Mouse (Mus musculus): ENCODE data around the gene Hspg2.

Hspg2 gene

DNA sequence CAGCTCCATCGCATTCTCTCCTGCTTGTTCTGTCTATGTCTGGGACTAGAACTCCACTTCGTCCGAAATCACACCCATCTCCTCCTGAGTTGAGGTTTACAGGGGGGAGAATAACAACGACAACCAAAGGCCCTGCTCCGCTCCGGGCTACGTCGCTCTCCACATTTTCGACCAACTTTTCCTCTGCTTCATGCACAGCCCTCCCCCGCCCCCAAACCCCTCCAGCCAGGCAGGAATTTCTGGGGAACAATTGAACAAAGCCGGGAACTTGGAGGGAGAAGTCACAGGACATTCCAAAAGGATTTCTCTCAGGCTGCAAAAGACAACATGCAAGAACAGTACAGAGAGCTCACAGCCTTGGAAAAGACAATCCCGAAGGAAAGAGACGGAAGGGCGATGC lies 7.9 kb upstream of the Hspg2 start:
- DNase-seq (ENCODE audit: low read depth in 2 of 2, low spot score in 2 of 2): no peak

DNA sequence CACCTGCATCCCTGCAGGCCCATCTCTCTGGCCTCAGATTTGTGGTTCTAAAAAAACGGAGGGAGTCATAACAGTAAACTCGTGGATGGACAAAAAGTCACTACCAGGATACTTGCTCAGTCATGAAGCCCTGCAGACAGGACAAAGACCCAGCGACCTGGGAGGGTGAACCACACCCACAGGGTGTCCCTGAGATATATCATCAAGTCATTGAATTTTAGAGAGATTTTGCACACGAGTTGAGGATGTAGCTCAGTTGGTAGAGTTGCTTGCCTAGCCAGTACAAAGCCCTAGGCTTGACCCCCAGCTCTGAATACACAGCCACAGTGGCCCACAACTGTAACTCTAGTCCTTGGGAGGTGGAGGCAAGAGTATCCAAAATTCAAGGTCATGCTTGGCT lies 7.4 kb upstream of the Hspg2 start:
- DNase-seq (ENCODE audit: low read depth in 2 of 2, low spot score in 2 of 2): no peak

DNA sequence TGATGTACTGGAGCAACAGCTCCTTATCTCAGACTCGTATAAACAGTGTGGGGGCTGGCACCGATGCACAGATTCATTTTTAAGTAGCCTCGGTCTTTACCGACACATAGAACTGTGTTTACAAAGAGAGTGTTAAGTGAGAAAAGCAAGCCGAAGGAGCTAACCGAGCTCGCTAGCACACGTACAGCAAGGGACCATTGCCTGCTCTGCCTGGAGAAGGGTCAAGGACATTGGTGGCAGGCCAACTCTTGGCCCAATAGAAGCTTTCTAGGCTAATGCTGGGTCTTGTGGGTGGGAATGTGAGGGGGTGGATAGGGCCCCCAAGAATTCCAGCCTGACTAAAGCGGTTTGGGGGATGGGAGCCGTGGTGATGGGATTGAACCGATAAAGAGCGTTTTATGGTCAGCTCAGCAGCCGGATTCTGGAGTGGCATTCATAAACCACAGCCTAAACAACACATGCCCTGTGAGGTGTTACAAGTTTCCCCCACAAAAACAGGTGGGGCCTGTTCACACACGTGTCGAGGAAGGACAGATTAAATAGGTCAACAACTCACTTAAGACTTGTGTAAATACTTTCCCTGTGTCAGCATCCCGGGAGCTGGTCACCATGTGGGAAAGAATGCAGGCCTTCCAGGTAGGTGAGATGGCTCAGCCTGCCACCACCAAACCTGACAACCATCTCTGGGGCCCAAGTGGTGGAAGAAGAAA lies 6.4 kb upstream of the Hspg2 start:
- no peak for DNase-seq (ENCODE audit: low read depth in 2 of 2, low spot score in 2 of 2)

DNA sequence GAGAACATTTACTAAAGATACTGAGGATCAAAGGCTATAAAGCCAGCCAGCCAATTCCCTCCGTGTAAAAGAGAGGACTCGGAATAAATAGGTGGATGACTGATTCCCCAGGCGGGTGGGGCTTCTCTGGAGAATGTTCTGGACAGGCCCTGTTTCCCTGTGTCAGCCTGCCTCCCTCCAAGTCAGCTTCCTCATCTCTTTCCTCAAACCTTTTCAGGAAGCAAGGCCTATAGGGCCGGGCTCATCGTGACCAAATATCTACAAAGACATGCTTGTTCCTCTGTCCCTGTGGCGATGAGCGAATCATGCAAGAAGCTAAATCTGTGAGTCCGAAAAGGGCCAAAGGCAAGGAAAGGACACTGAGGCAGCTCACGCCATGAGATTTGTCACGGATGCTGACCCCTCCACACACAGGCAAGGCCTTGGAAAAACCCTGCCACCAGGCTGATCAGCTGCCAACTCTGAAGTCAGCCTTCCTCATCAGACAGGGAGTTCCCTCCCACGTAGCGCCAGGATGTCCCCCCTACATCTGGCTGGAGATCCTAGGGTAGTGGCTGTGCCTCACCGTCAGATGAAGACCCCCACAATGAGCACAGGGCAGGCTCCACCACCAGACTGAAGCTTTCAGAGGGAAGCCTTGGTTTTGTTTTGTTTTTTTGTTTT lies 3.3 kb upstream of the Hspg2 start:
- DNase-seq (ENCODE audit: low read depth in 2 of 2, low spot score in 2 of 2): no peak

DNA sequence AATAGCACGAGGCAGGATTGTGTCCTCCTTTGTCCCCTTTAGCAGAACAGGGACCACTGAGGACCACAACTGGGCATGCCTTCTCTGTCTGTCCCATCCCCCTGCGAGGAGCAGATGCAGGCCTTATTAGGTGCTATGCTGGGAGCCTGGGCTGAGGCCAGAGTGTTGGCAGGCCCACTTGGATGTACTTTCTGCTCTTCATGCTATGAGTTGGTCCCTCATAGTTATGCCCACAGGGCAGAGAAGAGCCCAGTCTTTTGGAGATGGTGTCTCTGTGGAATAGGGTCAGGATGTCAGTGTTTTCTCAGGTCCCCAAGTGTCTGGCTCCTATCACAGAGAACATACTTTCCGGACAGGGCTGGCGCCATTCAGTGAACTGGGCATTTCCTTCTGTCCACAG lies 1.6 kb upstream of the Hspg2 start:
- DNase-seq (ENCODE audit: low read depth in 2 of 2, low spot score in 2 of 2): no peak

DNA sequence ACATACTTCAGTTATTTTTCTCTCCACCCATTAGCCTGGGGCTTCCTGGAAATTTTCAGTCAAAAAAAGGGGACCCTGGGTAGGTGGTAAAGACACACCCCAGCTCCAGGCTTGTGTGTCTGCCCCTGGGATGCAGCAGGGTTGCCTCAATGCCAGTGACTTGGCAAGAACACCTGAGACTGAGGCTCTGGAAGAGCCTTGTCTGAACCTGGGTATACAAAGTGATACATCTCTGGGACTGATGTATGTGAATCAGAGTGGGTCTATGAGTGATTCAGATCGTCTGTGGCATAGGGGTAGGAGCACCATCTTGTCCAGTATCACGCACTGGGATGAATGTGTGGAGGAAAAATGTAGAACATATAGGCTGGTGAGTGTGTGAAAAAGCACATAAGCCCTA lies 1.0 kb upstream of the Hspg2 start:
- no peak for DNase-seq (ENCODE audit: low read depth in 2 of 2, low spot score in 2 of 2)

DNA sequence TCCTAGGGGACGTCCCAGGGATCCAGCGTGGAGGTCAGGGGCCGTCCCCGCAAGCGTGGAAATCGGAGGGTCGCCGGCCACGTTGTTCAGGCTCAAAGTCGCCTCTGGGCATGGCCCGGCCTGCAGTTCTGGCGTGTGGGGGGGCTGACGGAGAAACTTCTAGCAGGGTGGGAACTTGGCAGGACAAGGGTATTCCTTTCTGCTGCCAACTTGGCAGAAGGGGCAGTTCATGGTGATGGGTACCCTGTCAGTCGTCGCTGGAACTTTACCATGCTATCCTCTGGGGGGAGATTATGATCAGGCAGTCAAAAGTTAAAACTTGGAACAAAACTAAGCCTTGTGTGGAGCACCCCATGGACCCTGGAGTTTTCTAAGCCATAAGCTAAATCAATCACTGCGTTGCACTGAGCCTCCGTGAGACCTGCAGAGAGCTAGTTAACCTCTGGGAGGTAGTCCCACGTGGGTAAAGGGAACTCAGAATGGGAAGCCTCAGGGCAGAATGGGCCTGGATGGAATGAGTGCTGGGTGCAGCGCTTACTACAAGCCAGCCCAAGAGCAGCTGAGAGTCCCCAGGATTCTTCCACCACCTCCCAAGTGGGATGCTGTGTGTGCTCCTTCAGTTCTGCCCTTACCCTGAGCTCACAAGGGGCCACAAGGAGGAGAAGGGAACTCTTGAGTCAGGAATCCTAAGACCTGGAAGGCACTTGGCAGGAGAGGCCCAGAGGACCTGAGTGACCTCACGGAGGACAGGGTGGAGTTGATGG lies 694 bp downstream of the Hspg2 start:
- DNase-seq (ENCODE audit: low read depth in 2 of 2, low spot score in 2 of 2): no peak

DNA sequence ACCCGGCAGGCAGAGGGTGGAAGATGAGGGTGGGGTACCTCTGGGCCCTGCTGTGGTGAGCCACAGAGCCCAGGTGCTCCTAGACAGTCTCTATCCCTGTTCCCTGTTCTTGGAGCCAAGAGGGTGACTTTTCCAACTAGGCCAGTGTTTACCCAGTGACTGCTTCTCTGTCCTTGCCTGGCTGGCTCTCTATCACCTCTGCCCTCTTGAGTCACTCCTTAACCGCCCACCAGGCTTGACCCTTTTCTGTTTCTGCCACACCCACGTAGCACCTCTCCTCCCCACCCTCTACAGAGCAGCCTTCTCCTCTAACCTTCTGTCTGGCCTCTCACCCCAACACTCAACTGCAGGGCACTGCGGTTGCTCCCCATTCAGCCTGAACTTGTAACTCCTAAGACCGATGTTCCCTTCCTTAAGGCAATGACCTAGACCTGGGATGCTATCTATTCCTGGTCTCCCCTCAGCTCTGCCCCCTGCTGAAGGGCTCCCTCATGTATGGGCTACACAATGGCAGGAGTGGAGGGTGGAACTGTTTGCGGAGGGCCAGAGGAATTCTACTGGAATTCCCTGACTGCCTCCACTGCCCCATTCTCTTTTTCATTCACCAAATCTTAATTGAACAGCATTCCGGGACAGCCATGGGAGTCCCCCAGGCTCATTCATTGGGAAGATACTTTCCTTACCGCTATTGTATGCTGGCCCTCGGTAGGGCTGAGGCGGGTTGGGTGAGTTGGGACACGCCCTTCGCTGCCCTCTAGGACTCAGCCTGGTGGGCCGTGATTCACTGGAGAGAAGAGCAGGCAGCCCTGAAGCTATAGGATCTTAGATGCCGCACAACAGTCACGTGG lies 1.5 kb downstream of the Hspg2 start:
- no peak for DNase-seq (ENCODE audit: low read depth in 2 of 2, low spot score in 2 of 2)

DNA sequence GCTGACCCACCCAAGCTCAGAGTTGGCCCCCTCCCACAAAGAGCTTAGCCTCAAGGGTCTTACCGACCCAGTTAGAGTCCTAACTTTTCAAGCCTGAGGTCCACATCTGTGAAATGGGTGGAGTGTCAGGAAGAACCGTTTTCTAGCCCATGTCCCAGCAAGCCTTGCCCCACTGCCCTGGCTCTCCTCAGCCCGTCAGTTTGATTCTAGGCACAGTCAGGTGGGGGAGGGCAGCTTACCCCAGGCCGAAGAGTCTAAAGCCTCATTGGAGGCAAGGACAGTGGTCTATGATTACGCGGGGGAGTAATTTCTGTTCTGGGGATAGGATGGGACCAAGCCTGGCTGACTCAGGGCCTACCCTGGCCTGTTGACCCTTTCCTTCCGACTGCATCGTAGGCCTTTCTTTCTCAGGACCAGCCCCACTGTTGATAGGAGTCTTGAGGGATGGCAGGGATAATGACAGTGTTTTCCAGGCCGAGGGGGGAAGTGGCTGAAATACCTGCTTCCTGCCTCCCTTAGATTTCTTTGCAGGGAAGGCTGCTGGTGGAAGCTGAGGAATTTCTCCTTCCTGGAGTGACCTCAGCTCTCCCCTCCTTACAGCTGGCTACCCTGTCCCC lies 2.2 kb downstream of the Hspg2 start:
- no peak for DNase-seq (ENCODE audit: low read depth in 2 of 2, low spot score in 2 of 2)

DNA sequence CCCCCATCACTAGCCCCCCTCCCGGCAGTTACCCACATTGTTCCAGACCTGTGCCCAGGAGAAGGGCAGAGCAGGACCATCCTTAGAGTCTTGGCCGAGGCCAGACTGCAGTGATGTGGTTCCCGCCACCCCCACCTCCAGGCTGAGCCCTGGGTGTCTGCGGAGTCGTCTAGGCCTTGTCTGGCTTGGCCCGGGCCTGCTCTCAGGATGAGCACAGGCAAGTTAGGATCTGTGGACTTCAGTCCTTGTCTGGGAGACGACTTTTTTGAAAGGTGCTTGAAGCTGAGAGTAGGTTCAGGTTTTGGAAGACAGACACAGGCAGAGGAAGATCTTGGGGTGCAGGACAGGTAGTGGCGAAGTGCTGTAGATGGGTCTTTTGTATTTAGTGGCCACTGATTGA lies 2.8 kb downstream of the Hspg2 start:
- DNase-seq (ENCODE audit: low read depth in 2 of 2, low spot score in 2 of 2): no peak

DNA sequence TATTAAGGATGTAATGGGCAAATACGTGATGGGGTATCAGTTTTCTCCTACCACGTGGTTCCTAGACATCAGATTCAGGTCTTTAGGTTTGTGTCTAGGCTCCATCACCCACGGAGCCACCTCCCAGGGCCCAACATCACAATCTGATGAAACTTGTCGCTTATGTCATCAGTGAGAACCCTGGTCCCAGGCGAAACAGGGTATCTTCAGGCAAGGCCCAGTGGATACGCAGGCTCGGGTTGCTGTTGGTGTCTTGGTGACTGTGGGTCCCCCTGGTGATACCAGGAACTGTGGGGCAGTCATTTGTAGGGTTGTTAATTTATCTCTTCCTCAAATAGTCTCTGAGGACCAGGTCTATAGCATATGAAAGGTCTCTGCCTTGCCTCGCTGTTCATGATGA lies 4.7 kb downstream of the Hspg2 start:
- DNase-seq (ENCODE audit: low read depth in 2 of 2, low spot score in 2 of 2): no peak

DNA sequence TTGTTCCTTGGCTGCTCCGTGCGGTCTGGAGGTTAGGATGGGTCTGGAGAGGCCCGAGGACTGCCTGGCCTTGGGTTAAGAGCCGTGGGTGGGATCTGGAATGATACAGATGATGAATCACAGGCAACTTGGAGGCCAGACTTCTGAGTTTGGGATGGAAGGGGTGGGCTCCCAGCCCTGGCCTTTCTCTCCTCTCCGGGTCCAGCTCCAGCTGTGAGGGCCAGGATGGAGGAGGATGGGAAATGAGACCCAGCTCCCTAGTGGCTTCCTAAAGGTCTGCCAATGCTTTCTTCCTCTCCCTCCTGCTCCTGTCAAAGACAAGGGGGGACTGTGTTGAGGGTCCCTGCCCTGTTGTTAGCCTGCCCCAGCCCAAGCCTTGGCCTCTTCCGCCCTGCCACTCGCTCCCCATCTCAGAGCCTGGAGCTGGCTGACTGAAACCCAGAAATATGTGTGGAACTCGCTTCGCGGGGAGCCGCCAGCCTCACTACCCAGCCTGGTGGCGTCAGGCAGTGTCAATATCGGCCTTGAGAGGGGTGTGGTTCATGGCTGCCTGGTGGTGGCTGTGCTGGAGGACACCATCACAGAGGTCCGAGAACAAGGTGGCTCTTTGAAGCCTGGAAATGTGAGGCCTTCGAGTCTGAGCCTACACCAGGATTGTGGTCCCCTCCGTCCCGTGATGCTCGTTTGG lies 5.3 kb downstream of the Hspg2 start:
- no peak for DNase-seq (ENCODE audit: low read depth in 2 of 2, low spot score in 2 of 2)

DNA sequence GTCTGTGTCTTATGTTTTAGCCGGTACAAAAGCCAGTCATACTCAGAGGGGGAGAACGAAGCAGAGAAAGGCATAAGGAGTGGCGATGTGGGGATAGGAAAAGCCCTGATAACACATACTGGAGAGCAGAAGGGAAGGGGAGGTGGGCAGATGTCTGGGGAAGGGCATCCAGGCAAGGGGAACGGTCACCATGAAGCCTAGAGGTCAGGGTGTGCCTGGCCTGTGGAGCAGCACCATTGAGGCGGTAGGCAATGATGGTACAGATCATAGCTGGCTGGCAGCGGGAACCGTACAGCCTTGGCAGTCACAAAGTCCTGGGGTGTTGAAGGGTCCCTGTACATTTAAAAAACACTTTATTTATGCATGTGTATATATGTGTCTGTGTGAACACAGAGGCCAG lies 6.1 kb downstream of the Hspg2 start:
- no peak for DNase-seq (ENCODE audit: low read depth in 2 of 2, low spot score in 2 of 2)

DNA sequence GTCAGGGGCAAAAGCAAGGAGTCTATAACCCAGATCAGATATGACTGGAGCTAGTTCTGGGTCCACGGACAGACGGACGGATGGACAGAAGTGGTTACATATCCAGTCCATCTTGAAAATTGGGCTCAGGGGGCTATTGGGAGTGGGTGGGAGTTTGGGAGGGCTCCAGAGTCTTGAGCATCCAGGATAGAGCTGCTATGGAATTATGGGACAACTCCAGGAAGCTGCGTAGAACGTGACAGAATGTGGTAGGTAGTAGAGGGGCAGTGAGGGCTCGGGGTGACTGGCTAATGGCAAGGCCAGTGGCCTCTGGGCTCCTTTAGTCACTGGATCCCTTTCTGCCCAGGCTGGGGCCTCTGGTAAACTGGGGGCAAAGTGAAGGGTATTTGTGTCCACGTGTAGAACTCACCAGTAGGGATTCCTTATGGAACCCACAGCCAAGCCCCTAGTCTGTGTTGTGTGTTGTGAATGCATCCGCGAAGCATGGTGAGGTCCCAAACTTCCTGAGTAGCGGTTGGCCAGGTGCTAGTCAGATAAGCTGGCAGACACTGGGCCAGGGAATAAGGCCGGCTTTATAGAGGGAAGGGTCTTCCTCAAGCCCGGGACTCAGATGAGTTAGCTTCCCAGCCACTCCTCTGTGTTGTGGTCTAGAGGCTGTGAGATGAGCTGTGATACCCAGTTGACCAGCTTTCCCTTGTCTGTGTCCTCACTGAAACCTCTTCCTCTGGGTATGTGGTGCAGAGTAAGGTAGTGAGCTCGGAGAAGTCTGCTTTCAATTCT lies 6.9 kb downstream of the Hspg2 start:
- DNase-seq (ENCODE audit: low read depth in 2 of 2, low spot score in 2 of 2): no peak

DNA sequence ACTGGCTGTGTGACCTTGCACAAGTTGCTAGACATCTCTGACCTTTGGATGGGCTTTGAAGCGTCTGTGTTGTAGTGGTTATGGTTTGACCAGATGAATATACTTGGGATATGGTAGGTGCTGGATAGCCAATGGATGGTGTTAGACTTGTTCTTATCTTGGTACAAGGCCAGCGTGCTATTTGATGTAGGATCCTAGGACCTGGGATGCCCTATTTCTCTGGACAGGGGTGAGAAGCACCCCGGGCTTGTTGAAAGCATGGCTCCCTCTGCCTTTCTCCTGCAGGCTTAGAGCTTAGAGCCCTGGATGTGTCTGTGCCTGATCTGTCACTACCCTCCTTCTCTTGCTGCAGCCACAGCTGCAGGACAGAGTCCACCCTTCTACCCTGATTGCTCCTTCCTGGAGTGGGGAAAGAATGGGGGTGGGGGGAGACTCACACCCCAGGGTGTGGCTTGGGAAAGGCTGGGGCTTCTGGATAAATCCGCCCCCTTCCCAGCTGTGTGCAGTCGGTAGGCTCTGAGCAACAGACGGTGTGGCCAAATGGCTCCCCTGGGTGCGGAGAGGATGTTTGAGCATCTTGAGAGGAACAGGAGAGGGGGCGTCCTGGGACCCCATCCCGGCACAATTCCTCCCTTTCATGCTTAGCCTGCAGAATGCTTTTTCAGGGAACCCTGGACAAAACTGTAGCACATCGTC lies 7.6 kb downstream of the Hspg2 start:
- DNase-seq (ENCODE audit: low read depth in 2 of 2, low spot score in 2 of 2): no peak

DNA sequence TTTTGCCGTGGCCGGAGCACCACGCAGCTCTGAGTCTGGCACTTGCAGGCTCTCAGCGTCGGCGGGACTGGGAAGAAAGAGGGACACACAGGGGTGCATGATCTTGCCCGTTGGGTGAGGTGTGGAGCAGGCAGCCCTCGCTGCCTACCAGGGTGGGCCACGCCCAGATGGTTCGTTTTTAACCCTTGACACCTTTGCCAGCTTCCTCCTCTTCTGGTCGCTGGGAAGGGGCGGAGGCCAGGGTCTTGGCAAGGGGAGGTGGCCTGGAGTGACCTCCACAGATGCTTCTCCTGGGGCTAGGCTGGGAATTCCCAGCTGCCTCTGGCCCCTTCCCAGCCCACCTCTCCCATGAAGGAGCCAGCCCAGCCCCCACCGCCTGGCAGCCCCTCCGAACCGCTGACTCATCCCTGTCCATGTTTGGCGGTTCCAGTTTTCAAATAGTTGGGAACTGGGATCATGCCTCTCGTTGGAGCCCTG lies 8.2 kb downstream of the Hspg2 start:
- no peak for DNase-seq (ENCODE audit: low read depth in 2 of 2, low spot score in 2 of 2)

DNA sequence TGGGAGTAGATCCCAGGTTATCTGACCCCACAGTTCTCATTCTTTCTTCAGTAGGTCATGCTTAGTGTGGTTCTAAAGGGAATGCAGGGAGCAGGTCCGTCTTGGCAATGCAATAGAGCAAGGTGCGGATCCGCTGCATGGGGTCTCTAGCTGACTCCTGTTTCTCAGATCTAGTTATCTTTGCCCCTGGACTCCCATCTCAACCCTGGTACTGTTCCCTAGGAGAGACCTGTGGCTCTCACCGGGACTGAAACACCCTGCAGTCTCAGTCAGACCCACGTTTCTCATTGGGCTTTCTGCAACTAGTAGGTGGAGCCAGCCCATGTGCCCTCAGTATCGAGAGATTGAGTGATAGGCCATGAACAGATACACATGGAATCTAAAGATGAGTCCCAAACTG lies 9.0 kb downstream of the Hspg2 start:
- DNase-seq (ENCODE audit: low read depth in 2 of 2, low spot score in 2 of 2): no peak

DNA sequence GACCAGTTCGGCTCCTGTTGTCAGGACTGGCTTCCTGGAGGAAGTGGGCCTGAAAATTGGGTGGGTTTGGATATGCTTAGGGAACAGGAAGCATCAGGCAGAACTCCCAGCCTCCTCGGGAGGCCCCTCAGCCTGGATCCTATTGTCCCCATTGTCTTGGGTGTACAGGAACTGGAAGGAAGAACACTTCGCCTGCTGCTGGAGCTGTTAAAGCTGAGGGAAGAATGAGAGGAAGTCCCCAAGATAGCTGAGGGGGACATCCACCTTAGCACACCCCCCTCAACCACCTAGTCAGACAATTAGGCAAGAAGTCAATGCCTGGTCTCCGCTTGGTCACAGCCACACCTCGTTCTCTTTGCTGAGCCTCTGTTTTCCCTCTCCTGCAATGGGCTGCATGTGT lies 9.7 kb downstream of the Hspg2 start:
- DNase-seq (ENCODE audit: low read depth in 2 of 2, low spot score in 2 of 2): no peak

DNA sequence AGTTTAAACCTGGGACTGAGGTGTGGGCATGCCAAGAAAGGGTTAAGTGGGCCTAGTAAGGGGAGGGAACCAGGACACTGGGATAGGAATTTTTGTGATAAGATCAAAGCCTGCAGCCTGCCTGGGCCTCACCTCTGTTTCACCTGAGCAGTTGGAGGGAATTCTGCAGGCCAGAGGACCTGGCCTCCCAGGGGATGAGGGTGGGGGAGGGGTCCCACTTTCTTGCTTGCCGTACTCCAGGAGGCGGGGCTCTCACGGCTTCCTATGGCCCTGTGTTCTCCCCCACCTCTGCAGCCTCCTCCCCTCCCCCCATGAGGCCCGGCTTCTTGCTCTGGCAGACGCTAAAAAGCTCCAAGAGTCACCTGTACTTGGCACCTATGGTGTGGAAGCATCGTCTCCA lies 11.2 kb downstream of the Hspg2 start:
- DNase-seq (ENCODE audit: low read depth in 2 of 2, low spot score in 2 of 2): no peak
